Mouse (Mus musculus) intestine, postnatal 0 days (tissue): ENCODE results near the gene Nuak1. TPM values are rescaled to one million over a fixed set of nuclear protein-coding genes. Genes with fewer than 3 reads are reported as not detected.

Experiments used
- ATAC-seq: fragments of 200-750 bp; cut with Nextera tagmentation; 2 replicates; pipeline ENCODE4 v1.8.0; 2017; ENCODE audit warnings: mild to moderate bottlenecking, moderate TSS enrichment, moderate library complexity
- H3K27ac ChIP-seq: fragments of 300-500 bp; sonication (generic); 2 replicates; pipeline ENCODE4 v1.5.1; 2014; ENCODE audit warnings: mild to moderate bottlenecking, low read depth, low read length, moderate library complexity
- H3K27me3 ChIP-seq: fragments of 300-500 bp; sonication (generic); replicated peaks from 2 replicates; pipeline ENCODE4 v1.6.1; 2014; ENCODE audit warnings: low read length, mixed read lengths; ENCODE audit not compliant: control insufficient read depth, insufficient read depth
- H3K36me3 ChIP-seq: fragments of 300-500 bp; sonication (generic); 2 replicates; pipeline ENCODE4 v1.6.1; 2014; ENCODE audit warnings: mild to moderate bottlenecking, moderate library complexity; ENCODE audit not compliant: control insufficient read depth, insufficient read depth
- H3K4me1 ChIP-seq: fragments of 300-500 bp; sonication (generic); replicated peaks from 2 replicates; pipeline ENCODE4 v1.6.1; 2014; ENCODE audit warnings: antibody characterized with exemption, low read length, mixed read lengths; ENCODE audit not compliant: control insufficient read depth, insufficient read depth
- H3K4me2 ChIP-seq: fragments of 300-500 bp; sonication (generic); replicated peaks from 2 replicates; pipeline ENCODE4 v1.6.1; 2014; ENCODE audit warnings: low read depth, mild to moderate bottlenecking, moderate library complexity
- H3K4me3 ChIP-seq: fragments of 300-500 bp; sonication (generic); 2 replicates; pipeline ENCODE4 v1.5.1; 2014; ENCODE audit warnings: low read depth, low read length
- H3K9ac ChIP-seq: fragments of 300-500 bp; sonication (generic); 2 replicates; pipeline ENCODE4 v1.6.1; 2014; ENCODE audit warnings: mild to moderate bottlenecking, low read depth, low read length
- H3K9me3 ChIP-seq: fragments of 300-500 bp; sonication (generic); 2 replicates; pipeline ENCODE4 v1.6.1; 2016; ENCODE audit warnings: mixed run types; ENCODE audit not compliant: control insufficient read depth
- CTCF ChIP-seq: sonication (generic); IDR thresholded peaks from 2 replicates; pipeline ENCODE4 v1.5.1; 2016; ENCODE audit warnings: low read depth, mild to moderate bottlenecking, control low read depth, antibody characterized with exemption, moderate library complexity
- WGBS: fragments of 180-500 bp; shearing (Covaris S2); extraction: QIAGEN DNeasy Blood & Tissue Kit; methylation state at CpG from one replicate; pipeline ENCODE4 v1.1.7; 2014; 5-methylcytosine and 5-hydroxymethylcytosine counted together
- polyA plus RNA-seq: library from polyadenylated mRNA; unstranded; fragments of >200 nt; fragmentation: Nextera tagmentation; extraction: Ambion mirVana; gene quantifications from 2 replicates; pipeline ENCODE4 v1.2.1, GENCODE M21; 2015

Gene Nuak1
- polyA plus RNA-seq, 1 experiment from 2014 or later, result 0.37 TPM

GRCm38 (mm10) chr10:84381276-84381798 lies 59.1 kb downstream of the Nuak1 start:
- 85% methylated on average over 2 of the region's 2 CpGs for WGBS

GRCm38 (mm10) chr10:84379366-84379765 lies 61.0 kb downstream of the Nuak1 start:
- Histone ChIP-seq H3K4me1 (no peaks in the 10 kb centered on the region), H3K27ac (no peak overlapping the region), H3K4me2 (no peak overlapping the region), H3K9ac (no peak overlapping the region), H3K36me3 (no peaks in the 10 kb centered on the region; the same call in 1 of the 2 replicates), H3K4me3 (no peak overlapping the region), H3K9me3 (no peaks in the 10 kb centered on the region), H3K27me3 (no peaks in the 10 kb centered on the region)
- TF ChIP-seq CTCF, result no peak
- WGBS, result 92% methylated on average over 1 of the region's 1 CpGs
- no peak for ATAC-seq

More at GRCm38 (mm10) chr10:84381276-84381798, 59.1 kb downstream of the Nuak1 start:
- Histone ChIP-seq H3K4me1 (no peaks in the 10 kb centered on the region), H3K27ac (no peak overlapping the region), H3K9ac (no peak overlapping the region), H3K4me3 (no peak overlapping the region), H3K9me3 (no peaks in the 10 kb centered on the region), H3K27me3 (no peaks in the 10 kb centered on the region), H3K4me2 (no peak overlapping the region), H3K36me3 (no peaks in the 10 kb centered on the region)
- no peak for ATAC-seq
- TF ChIP-seq CTCF, result no peak

GRCm38 (mm10) chr10:84377956-84378355 lies 62.4 kb downstream of the Nuak1 start:
- no peak for ATAC-seq

GRCm38 (mm10) chr10:84376346-84376745 lies 64.1 kb downstream of the Nuak1 start:
- peak; percentile 33; the same call in 1 of the 2 replicates for ATAC-seq
- 60% methylated on average over 5 of the region's 5 CpGs for whole genome bisulfite sequencing
- Histone ChIP-seq H3K4me1 (no peaks in the 10 kb centered on the region), H3K27ac (no peak overlapping the region), H3K27me3 (no peaks in the 10 kb centered on the region), H3K4me2 (no peak overlapping the region), H3K4me3 (no peak overlapping the region), H3K9me3 (no peaks in the 10 kb centered on the region), H3K9ac (no peak overlapping the region), H3K36me3 (no peaks in the 10 kb centered on the region; the same call in 1 of the 2 replicates)
- TF ChIP-seq CTCF, result no peak

More at GRCm38 (mm10) chr10:84377956-84378355, 62.4 kb downstream of the Nuak1 start:
- no peaks in the 10 kb centered on the region for H3K9me3 ChIP-seq
- no peak overlapping the region for H3K4me3 ChIP-seq
- H3K27ac ChIP-seq, result no peak overlapping the region
- no peaks in the 10 kb centered on the region for H3K4me1 ChIP-seq
- H3K9ac ChIP-seq, result no peak overlapping the region
- H3K36me3 ChIP-seq, result no peaks in the 10 kb centered on the region; the same call in 1 of the 2 replicates
- no peak overlapping the region for H3K4me2 ChIP-seq
- no peaks in the 10 kb centered on the region for H3K27me3 ChIP-seq
- WGBS, result 95% methylated on average over 11 of the region's 11 CpGs
- no peak for TF ChIP-seq CTCF

GRCm38 (mm10) chr10:84374996-84375395 lies 65.4 kb downstream of the Nuak1 start:
- no peaks in the 10 kb centered on the region for H3K27me3 ChIP-seq
- H3K4me1 ChIP-seq, result no peaks in the 10 kb centered on the region
- no peak overlapping the region for H3K4me2 ChIP-seq
- H3K9ac ChIP-seq, result no peak overlapping the region
- H3K27ac ChIP-seq, result no peak overlapping the region
- no peaks in the 10 kb centered on the region; the same call in 1 of the 2 replicates for H3K36me3 ChIP-seq
- no peaks in the 10 kb centered on the region for H3K9me3 ChIP-seq
- WGBS, result 96% methylated on average over 18 of the region's 18 CpGs
- ATAC-seq, result no peak
- no peak for TF ChIP-seq CTCF
- no peak overlapping the region for H3K4me3 ChIP-seq

GRCm38 (mm10) chr10:84373476-84373875 lies 66.9 kb downstream of the Nuak1 start:
- H3K27me3 ChIP-seq, result no peaks in the 10 kb centered on the region
- H3K4me2 ChIP-seq, result no peak overlapping the region
- H3K4me3 ChIP-seq, result no peak overlapping the region
- H3K27ac ChIP-seq, result no peak overlapping the region
- H3K9ac ChIP-seq, result no peak overlapping the region
- ATAC-seq, result no peak
- 90% methylated on average over 2 of the region's 2 CpGs for WGBS
- no peaks in the 10 kb centered on the region for H3K9me3 ChIP-seq
- TF ChIP-seq CTCF, result no peak
- no peaks in the 10 kb centered on the region for H3K4me1 ChIP-seq
- no peaks in the 10 kb centered on the region; the same call in 1 of the 2 replicates for H3K36me3 ChIP-seq
